Mouse (Mus musculus) embryonic facial prominence, embryonic 11.5 days (tissue): Measurements from ENCODE around the gene Arl9. TPM values are rescaled to one million over a fixed set of nuclear protein-coding genes. Genes with fewer than 3 reads are reported as not detected.
"Not testable (repeated sequence)": the region's sequence is repeated elsewhere in the genome, so short reads cannot be mapped to it uniquely, and the experiment has no call there.

Experiments used
- ATAC-seq: fragments of 200-750 bp; cut with Nextera tagmentation; replicated peaks from 2 replicates; pipeline ENCODE4 v1.8.0; 2017; ENCODE audit warnings: low read depth; ENCODE audit not compliant: insufficient number of reproducible peaks, low FRiP score, low TSS enrichment
- DNase-seq: peaks from one replicate; pipeline ENCODE4 v3.0.0-alpha.2; 2015; ENCODE audit warnings: low spot score
- H3K27ac ChIP-seq: fragments of 300-500 bp; sonication (generic); replicated peaks from 2 replicates; pipeline ENCODE4 v1.5.1; 2014; ENCODE audit warnings: mild to moderate bottlenecking, low read depth, low read length, control low read depth
- H3K27me3 ChIP-seq: fragments of 300-500 bp; sonication (generic); 2 replicates; pipeline ENCODE4 v1.6.1; 2014; ENCODE audit warnings: mild to moderate bottlenecking, low read length, moderate library complexity, mixed read lengths; ENCODE audit not compliant: control insufficient read depth, insufficient read depth
- H3K36me3 ChIP-seq: fragments of 300-500 bp; sonication (generic); replicated peaks from 2 replicates; pipeline ENCODE4 v1.6.1; 2014; ENCODE audit warnings: low read depth, mild to moderate bottlenecking, low read length, moderate library complexity, mixed read lengths; ENCODE audit not compliant: control insufficient read depth, insufficient read depth
- H3K4me1 ChIP-seq: fragments of 300-500 bp; sonication (generic); 2 replicates; pipeline ENCODE4 v1.6.1; 2014; ENCODE audit warnings: low read length, mixed read lengths; ENCODE audit not compliant: control insufficient read depth, insufficient read depth
- H3K4me2 ChIP-seq: fragments of 300-500 bp; sonication (generic); 2 replicates; pipeline ENCODE4 v1.6.1; 2014; ENCODE audit warnings: low read depth, mild to moderate bottlenecking, control low read depth, low read length, moderate library complexity
- H3K4me3 ChIP-seq: fragments of 300-500 bp; sonication (generic); 2 replicates; pipeline ENCODE4 v1.5.1; 2014; ENCODE audit warnings: low read depth, low read length, control low read depth
- H3K9ac ChIP-seq: fragments of 300-500 bp; sonication (generic); replicated peaks from 2 replicates; pipeline ENCODE4 v1.6.1; 2014; ENCODE audit warnings: mild to moderate bottlenecking, control low read depth, low read length
- H3K9me3 ChIP-seq: fragments of 300-500 bp; sonication (generic); replicated peaks from 2 replicates; pipeline ENCODE4 v1.6.1; 2016; ENCODE audit warnings: mild to moderate bottlenecking, low read length, inconsistent platforms, mixed read lengths; ENCODE audit not compliant: control insufficient read depth
- WGBS: fragments of 180-500 bp; shearing (Covaris S2); extraction: QIAGEN DNeasy Blood & Tissue Kit; methylation state at CpG from one replicate; pipeline ENCODE4 v1.1.7; 2014; 5-methylcytosine and 5-hydroxymethylcytosine counted together
- polyA plus RNA-seq: library from polyadenylated mRNA; unstranded; fragments of >200 nt; fragmentation: Nextera tagmentation; extraction: Ambion mirVana; gene quantifications from 2 replicates; pipeline ENCODE4 v1.2.1, GENCODE M21; 2014

The Arl9 gene
- polyA plus RNA-seq, 1 experiment from 2014 or later: not detected

- H3K4me1 ChIP-seq, H3K9me3 ChIP-seq, DNase-seq, H3K9ac ChIP-seq, H3K27ac ChIP-seq, H3K27me3 ChIP-seq, H3K4me3 ChIP-seq, H3K36me3 ChIP-seq, ATAC-seq, H3K4me2 ChIP-seq: not testable (repeated sequence)
- WGBS: 83% methylated on average over 1 of the region's 1 CpGs
These were observed 32.7 kb upstream of the Arl9 start for GRCm38 (mm10) chr5:76971115-76971514.

- Histone ChIP-seq H3K4me3 (peak overlapping the region; percentile 91), H3K36me3 (no peaks in the 10 kb centered on the region; the same call in none of the 2 replicates), H3K4me1 (no peaks in the 10 kb centered on the region; the same call in 1 of the 2 replicates), H3K9me3 (no peaks in the 10 kb centered on the region), H3K27me3 (no peaks in the 10 kb centered on the region), H3K27ac (no peak overlapping the region), H3K9ac (no peak overlapping the region), H3K4me2 (peak overlapping the region; percentile 78)
- DNase-seq: no peak
- WGBS: 75% methylated on average over 3 of the region's 3 CpGs
- no peak for ATAC-seq
These were observed 30.4 kb upstream of the Arl9 start for GRCm38 (mm10) chr5:76973488-76973887.

- Histone ChIP-seq H3K4me1 (no peaks in the 10 kb centered on the region; the same call in 1 of the 2 replicates), H3K36me3 (no peaks in the 10 kb centered on the region; the same call in none of the 2 replicates), H3K27ac (no peak overlapping the region), H3K4me2 (peak overlapping the region; percentile 78), H3K4me3 (peak overlapping the region; percentile 91), H3K9ac (peak overlapping the region; percentile 82), H3K9me3 (no peaks in the 10 kb centered on the region), H3K27me3 (no peaks in the 10 kb centered on the region)
- DNase-seq (no peak), ATAC-seq (no peak; the same call in 1 of the 2 replicates)
- WGBS: 3% methylated on average over 17 of the region's 17 CpGs
These were observed 29.7 kb upstream of the Arl9 start for GRCm38 (mm10) chr5:76974207-76974553.

DNA sequence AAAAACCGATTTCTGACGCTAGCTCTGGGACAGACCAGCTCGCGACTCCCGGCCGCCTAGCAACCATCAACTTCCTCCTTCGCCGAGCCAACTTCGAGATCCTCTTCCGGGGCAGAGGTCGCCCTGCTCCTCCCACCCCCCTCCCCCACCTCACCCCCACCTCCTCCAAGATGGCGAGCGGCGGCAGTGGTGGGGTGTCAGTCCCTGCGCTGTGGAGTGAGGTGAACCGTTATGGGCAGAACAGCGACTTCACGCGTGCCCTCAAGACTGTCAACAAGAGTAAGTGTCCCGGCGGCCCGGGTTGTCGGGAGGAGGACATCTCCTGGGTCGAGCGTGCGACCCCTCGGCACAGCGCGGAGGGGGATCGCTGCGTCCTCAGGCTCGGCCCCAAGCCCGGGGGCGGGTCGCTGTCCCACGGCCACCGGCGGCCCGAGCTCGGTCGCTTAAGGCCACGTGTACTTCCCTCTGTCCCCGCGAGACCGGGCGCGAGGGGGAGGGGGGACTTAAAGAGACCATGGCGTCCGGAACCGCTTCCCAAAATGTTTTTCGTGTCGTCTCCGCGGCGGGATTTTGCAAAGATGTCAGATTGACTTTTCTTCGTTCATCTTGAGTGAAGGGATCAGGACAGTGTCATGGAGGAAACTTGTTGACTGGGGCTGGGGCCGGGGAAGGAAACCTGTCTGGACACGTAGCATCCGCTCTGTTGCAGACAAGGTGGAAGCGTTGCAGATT is 29.1 kb upstream of the Arl9 start, which contains the start of gene Srp72:
Gene Srp72, plus strand, starts transcription at position 130 of the 732 bp plus-strand sequence.
- H3K9me3 ChIP-seq: no peaks in the 10 kb centered on the region
- peak within 1 kb of the TSS; percentile 82 for H3K9ac ChIP-seq
- ATAC-seq (peak; percentile 91), DNase-seq (peak; percentile 92)
- no peaks in the 10 kb centered on the region for H3K27me3 ChIP-seq
- H3K4me3 ChIP-seq: peak within 1 kb of the TSS; percentile 91
- H3K4me2 ChIP-seq: peak within 1 kb of the TSS; percentile 78
- WGBS: under 1% methylated on average over 60 of the region's 60 CpGs
- no peaks in the 10 kb centered on the region; the same call in none of the 2 replicates for H3K36me3 ChIP-seq
- H3K4me1 ChIP-seq: no peaks in the 10 kb centered on the region; the same call in 1 of the 2 replicates
- H3K27ac ChIP-seq: no peak within 1 kb of the TSS; the same call in 1 of the 2 replicates

- DNase-seq (no peak), ATAC-seq (no peak)
- Histone ChIP-seq H3K9ac (no peak overlapping the region), H3K27ac (no peak overlapping the region), H3K4me3 (no peak overlapping the region), H3K9me3 (no peaks in the 10 kb centered on the region), H3K27me3 (no peaks in the 10 kb centered on the region), H3K4me2 (no peak overlapping the region; the same call in 1 of the 2 replicates), H3K4me1 (no peaks in the 10 kb centered on the region; the same call in 1 of the 2 replicates), H3K36me3 (peaks cover 5% of the 10 kb centered on the region)
- 91% methylated on average over 8 of the region's 8 CpGs for WGBS
These were observed 28.1 kb upstream of the Arl9 start for GRCm38 (mm10) chr5:76975736-76976135.

DNA sequence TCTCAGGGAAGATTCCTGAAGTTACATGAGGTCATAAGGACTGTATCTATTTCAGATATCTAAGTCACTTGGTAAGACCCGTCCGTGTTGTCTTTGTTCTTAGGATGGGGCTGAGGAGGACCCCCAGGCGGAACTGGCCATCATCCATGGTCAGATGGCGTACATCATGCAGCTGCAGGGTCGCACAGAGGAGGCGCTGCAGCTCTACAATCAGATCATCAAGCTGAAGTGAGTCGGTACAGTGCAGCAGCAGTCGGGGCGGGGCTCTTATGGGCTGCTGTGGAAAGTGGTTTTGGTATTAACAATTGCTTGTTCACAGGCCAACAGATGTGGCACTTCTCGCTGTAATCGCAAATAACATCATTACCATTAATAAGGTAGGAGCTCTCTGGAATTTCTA is 19.8 kb upstream of the Arl9 start:
- no peak overlapping the region for H3K4me2 ChIP-seq
- no peak overlapping the region for H3K9ac ChIP-seq
- DNase-seq (no peak), ATAC-seq (no peak)
- no peaks in the 10 kb centered on the region for H3K9me3 ChIP-seq
- peaks cover 16% of the 10 kb centered on the region for H3K36me3 ChIP-seq
- H3K4me1 ChIP-seq: no peaks in the 10 kb centered on the region
- 94% methylated on average over 11 of the region's 11 CpGs for WGBS
- H3K4me3 ChIP-seq: no peak overlapping the region
- H3K27me3 ChIP-seq: no peaks in the 10 kb centered on the region
- no peak overlapping the region for H3K27ac ChIP-seq

DNA sequence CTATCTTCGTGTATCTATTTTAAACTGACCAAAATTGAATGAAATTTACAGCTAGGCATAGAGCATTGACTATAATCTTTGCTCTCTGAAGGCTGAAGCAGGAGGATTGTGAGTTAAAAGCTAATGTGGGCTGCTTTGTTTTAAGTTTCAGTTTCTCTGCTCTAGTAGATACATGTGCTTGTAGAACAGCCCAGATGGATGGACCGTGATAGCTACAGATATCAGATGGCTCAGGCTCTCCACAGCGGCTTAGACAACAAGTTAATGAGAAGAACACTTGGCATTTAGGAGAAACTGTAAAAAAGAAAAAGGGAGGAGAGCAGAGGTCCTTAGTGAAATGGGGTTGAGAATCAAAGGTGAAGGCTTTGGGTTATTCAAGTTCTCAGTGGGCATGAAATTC is 13.1 kb upstream of the Arl9 start:
- peaks cover 5% of the 10 kb centered on the region; the same call in 1 of the 2 replicates for H3K36me3 ChIP-seq
- ATAC-seq (no peak), DNase-seq (no peak)
- WGBS: 95% methylated on average over 3 of the region's 3 CpGs
- H3K4me2 ChIP-seq: no peak overlapping the region
- H3K27ac ChIP-seq: no peak overlapping the region
- no peak overlapping the region for H3K4me3 ChIP-seq
- H3K9me3 ChIP-seq: no peaks in the 10 kb centered on the region
- H3K27me3 ChIP-seq: no peaks in the 10 kb centered on the region
- H3K9ac ChIP-seq: no peak overlapping the region
- no peaks in the 10 kb centered on the region for H3K4me1 ChIP-seq

GRCm38 (mm10) chr5:76993174-76993814 is 10.6 kb upstream of the Arl9 start:
- Histone ChIP-seq H3K9ac (no peak overlapping the region), H3K9me3 (no peaks in the 10 kb centered on the region), H3K27me3 (no peaks in the 10 kb centered on the region), H3K27ac (no peak overlapping the region), H3K36me3 (peaks cover 5% of the 10 kb centered on the region; the same call in 1 of the 2 replicates), H3K4me3 (no peak overlapping the region), H3K4me2 (no peak overlapping the region), H3K4me1 (no peaks in the 10 kb centered on the region)
- 94% methylated on average over 5 of the region's 5 CpGs for WGBS
- no peak for ATAC-seq
- DNase-seq: no peak
